Mouse (Mus musculus) neural tube, embryonic 15.5 days (tissue): ENCODE measurements at regions not wholly inside any gene's neighbourhood (a gene's known extent, or its start where the extent isn't known, plus 50 kb on each side); places are given as distances from the start of the nearest gene placed in this dataset.
"Not testable (repeated sequence)": the region's sequence is repeated elsewhere in the genome, so short reads cannot be mapped to it uniquely, and the experiment has no call there.

Experiments used
- ATAC-seq: fragments of 200-750 bp; cut with Nextera tagmentation; 2 replicates; pipeline ENCODE4 v1.8.0; 2017; ENCODE audit warnings: mild to moderate bottlenecking, moderate TSS enrichment, moderate library complexity; ENCODE audit not compliant: low FRiP score
- H3K27ac ChIP-seq: fragments of 300-500 bp; sonication (generic); replicated peaks from 2 replicates; pipeline ENCODE4 v1.5.1; 2015; ENCODE audit warnings: mild to moderate bottlenecking, inconsistent platforms
- H3K27me3 ChIP-seq: fragments of 300-500 bp; sonication (generic); replicated peaks from 2 replicates; pipeline ENCODE4 v1.6.1; 2015; ENCODE audit warnings: inconsistent platforms
- H3K36me3 ChIP-seq: fragments of 300-500 bp; sonication (generic); 2 replicates; pipeline ENCODE4 v1.6.1; 2015; ENCODE audit warnings: inconsistent platforms
- H3K4me1 ChIP-seq: fragments of 300-500 bp; sonication (generic); 2 replicates; pipeline ENCODE4 v1.6.1; 2015; ENCODE audit warnings: inconsistent platforms
- H3K4me2 ChIP-seq: fragments of 300-500 bp; sonication (generic); 2 replicates; pipeline ENCODE4 v1.6.1; 2015; ENCODE audit warnings: inconsistent platforms, mild to moderate bottlenecking, moderate library complexity
- H3K4me3 ChIP-seq: fragments of 300-500 bp; sonication (generic); replicated peaks from 2 replicates; pipeline ENCODE4 v1.5.1; 2015; ENCODE audit warnings: mild to moderate bottlenecking, inconsistent platforms
- H3K9ac ChIP-seq: fragments of 300-500 bp; sonication (generic); replicated peaks from 2 replicates; pipeline ENCODE4 v1.6.1; 2015; ENCODE audit warnings: mild to moderate bottlenecking, inconsistent platforms
- H3K9me3 ChIP-seq: fragments of 300-500 bp; sonication (generic); replicated peaks from 2 replicates; pipeline ENCODE4 v1.6.1; 2016; ENCODE audit warnings: inconsistent platforms
- WGBS: fragments of 180-500 bp; shearing (Covaris S2); methylation state at CpG from one replicate; pipeline ENCODE4 v1.1.7; 2015; ENCODE audit warnings: mixed read lengths; 5-methylcytosine and 5-hydroxymethylcytosine counted together

- 90% methylated on average over 1 of the region's 1 CpGs for WGBS
- H3K9ac ChIP-seq, result no peak overlapping the region
- ATAC-seq, result no peak
These were observed 52.3 kb upstream of the Gm10985 start for GRCm38 (mm10) chr3:53792541-53792940.

GRCm38 (mm10) chr3:53789706-53790105, 55.2 kb upstream of the Gm10985 start:
- ATAC-seq, result no peak
- H3K36me3 ChIP-seq, result no peaks in the 10 kb centered on the region
- H3K9me3 ChIP-seq, result no peaks in the 10 kb centered on the region
- no peaks in the 10 kb centered on the region for H3K27me3 ChIP-seq
- H3K4me1 ChIP-seq, result no peaks in the 10 kb centered on the region
- H3K4me2 ChIP-seq, result no peak overlapping the region
- no peak overlapping the region for H3K9ac ChIP-seq
- no peak overlapping the region for H3K27ac ChIP-seq
- H3K4me3 ChIP-seq, result no peak overlapping the region

More at GRCm38 (mm10) chr3:53792541-53792940, 52.3 kb upstream of the Gm10985 start:
- Histone ChIP-seq H3K4me3 (no peak overlapping the region), H3K9me3 (no peaks in the 10 kb centered on the region), H3K27ac (no peak overlapping the region), H3K27me3 (no peaks in the 10 kb centered on the region), H3K4me2 (no peak overlapping the region), H3K36me3 (no peaks in the 10 kb centered on the region), H3K4me1 (no peaks in the 10 kb centered on the region)

- Histone ChIP-seq H3K36me3 (no peaks in the 10 kb centered on the region), H3K27me3 (no peaks in the 10 kb centered on the region), H3K9ac (no peak overlapping the region), H3K9me3 (no peaks in the 10 kb centered on the region), H3K4me2 (no peak overlapping the region), H3K4me1 (no peaks in the 10 kb centered on the region), H3K27ac (no peak overlapping the region), H3K4me3 (no peak overlapping the region)
- WGBS, result 72% methylated on average over 3 of the region's 3 CpGs
- ATAC-seq, result no peak
These were observed 59.7 kb upstream of the Gm10985 start for GRCm38 (mm10) chr3:53785201-53785600.

- H3K9ac ChIP-seq, result no peak overlapping the region
- no peak overlapping the region for H3K27ac ChIP-seq
- 50% methylated on average over 5 of the region's 5 CpGs for WGBS
- no peak overlapping the region for H3K4me3 ChIP-seq
- H3K36me3 ChIP-seq, result no peaks in the 10 kb centered on the region
- no peaks in the 10 kb centered on the region for H3K4me1 ChIP-seq
- ATAC-seq, result no peak
- H3K9me3 ChIP-seq, result no peaks in the 10 kb centered on the region
- no peak overlapping the region for H3K4me2 ChIP-seq
- no peaks in the 10 kb centered on the region for H3K27me3 ChIP-seq
These were observed 68.2 kb upstream of the Gm10985 start for GRCm38 (mm10) chr3:53776668-53777067.

- Histone ChIP-seq H3K27me3 (no peaks in the 10 kb centered on the region), H3K4me3 (no peak overlapping the region), H3K4me2 (no peak overlapping the region), H3K9ac (no peak overlapping the region), H3K27ac (no peak overlapping the region), H3K4me1 (no peaks in the 10 kb centered on the region), H3K9me3 (no peaks in the 10 kb centered on the region), H3K36me3 (no peaks in the 10 kb centered on the region)
- no peak for ATAC-seq
These were observed 77.3 kb upstream of the Gm10985 start for GRCm38 (mm10) chr3:53767601-53768000.

- Histone ChIP-seq H3K4me1 (no peaks in the 10 kb centered on the region), H3K4me2 (no peak overlapping the region), H3K36me3 (no peaks in the 10 kb centered on the region), H3K27me3 (no peaks in the 10 kb centered on the region), H3K9ac (no peak overlapping the region), H3K4me3 (no peak overlapping the region), H3K27ac (no peak overlapping the region), H3K9me3 (no peaks in the 10 kb centered on the region)
- no peak for ATAC-seq
- WGBS, result 83% methylated on average over 2 of the region's 2 CpGs
These were observed 80.9 kb upstream of the Gm10985 start for GRCm38 (mm10) chr3:53763981-53764380.

- H3K4me1 ChIP-seq, result no peaks in the 10 kb centered on the region
- 0 out of 2 replicates have a peak, but pooled peaks have one; percentile 17 for ATAC-seq
- no peak overlapping the region for H3K4me3 ChIP-seq
- H3K27ac ChIP-seq, result no peak overlapping the region
- no peaks in the 10 kb centered on the region for H3K36me3 ChIP-seq
- H3K27me3 ChIP-seq, result no peaks in the 10 kb centered on the region
- no peaks in the 10 kb centered on the region for H3K9me3 ChIP-seq
- WGBS, result 23% methylated on average over 11 of the region's 11 CpGs
- H3K9ac ChIP-seq, result no peak overlapping the region
- H3K4me2 ChIP-seq, result peak overlapping the region; percentile 23; the same call in 1 of the 2 replicates
These were observed 83.3 kb upstream of the Gm10985 start for GRCm38 (mm10) chr3:53761514-53762075.

GRCm38 (mm10) chr3:53756115-53756853, 88.6 kb upstream of the Gm10985 start:
- no peaks in the 10 kb centered on the region for H3K36me3 ChIP-seq
- no peak overlapping the region for H3K9ac ChIP-seq
- no peak overlapping the region for H3K4me3 ChIP-seq
- no peak overlapping the region for H3K4me2 ChIP-seq
- H3K27me3 ChIP-seq, result no peaks in the 10 kb centered on the region
- 42% methylated on average over 10 of the region's 10 CpGs for WGBS
- no peaks in the 10 kb centered on the region for H3K9me3 ChIP-seq
- no peak overlapping the region for H3K27ac ChIP-seq
- ATAC-seq, result no peak
- H3K4me1 ChIP-seq, result no peaks in the 10 kb centered on the region

GRCm38 (mm10) chr3:53737161-53737560, 80.0 kb upstream of the Frem2 start:
- 90% methylated on average over 4 of the region's 4 CpGs for WGBS
- no peak for ATAC-seq
- no peak overlapping the region for H3K4me3 ChIP-seq
- H3K9me3 ChIP-seq, result no peaks in the 10 kb centered on the region
- H3K9ac ChIP-seq, result no peak overlapping the region
- H3K27ac ChIP-seq, result no peak overlapping the region
- H3K4me2 ChIP-seq, result no peak overlapping the region
- no peaks in the 10 kb centered on the region for H3K4me1 ChIP-seq
- H3K36me3 ChIP-seq, result no peaks in the 10 kb centered on the region
- no peaks in the 10 kb centered on the region for H3K27me3 ChIP-seq

GRCm38 (mm10) chr3:53735607-53736006, 78.5 kb upstream of the Frem2 start:
- H3K27me3 ChIP-seq, H3K36me3 ChIP-seq, H3K4me2 ChIP-seq, H3K9me3 ChIP-seq, H3K4me3 ChIP-seq, H3K27ac ChIP-seq, H3K9ac ChIP-seq, H3K4me1 ChIP-seq: not testable (repeated sequence)
- 96% methylated on average over 3 of the region's 3 CpGs for WGBS
- ATAC-seq, result peak; percentile 31; the same call in 1 of the 2 replicates

GRCm38 (mm10) chr3:53735147-53735546, 78.0 kb upstream of the Frem2 start:
- no peaks in the 10 kb centered on the region for H3K27me3 ChIP-seq
- no peak overlapping the region for H3K27ac ChIP-seq
- no peaks in the 10 kb centered on the region for H3K36me3 ChIP-seq
- no peak overlapping the region for H3K4me2 ChIP-seq
- 36% methylated on average over 5 of the region's 5 CpGs for WGBS
- H3K9ac ChIP-seq, result no peak overlapping the region
- ATAC-seq, result peak; percentile 87
- no peaks in the 10 kb centered on the region for H3K4me1 ChIP-seq
- no peak overlapping the region for H3K4me3 ChIP-seq
- no peaks in the 10 kb centered on the region for H3K9me3 ChIP-seq

GRCm38 (mm10) chr3:53730440-53730839, 73.3 kb upstream of the Frem2 start:
- no peak overlapping the region for H3K27ac ChIP-seq
- H3K4me1 ChIP-seq, result no peaks in the 10 kb centered on the region
- WGBS, result 50% methylated on average over 7 of the region's 7 CpGs
- no peak for ATAC-seq
- H3K4me3 ChIP-seq, result no peak overlapping the region
- no peaks in the 10 kb centered on the region for H3K36me3 ChIP-seq
- H3K9ac ChIP-seq, result no peak overlapping the region
- no peak overlapping the region for H3K4me2 ChIP-seq
- H3K27me3 ChIP-seq, result no peaks in the 10 kb centered on the region
- no peaks in the 10 kb centered on the region for H3K9me3 ChIP-seq
